Comparison of ENCODE assay signal across 12 mouse cellular contexts in genomic region chr17:3506508-3506907, GRCm38 (mm10). TPM values are rescaled to one million over a fixed set of nuclear protein-coding genes. Genes with fewer than 3 reads are reported as not detected.
"Had no signal": no experiment of that assay in that cellular context is flagged by ENCODE, and none has a peak within 500 bp of the region (broad histone marks: within the 10 kb centered on the region; RNA-seq: fewer than 3 reads in every experiment).

No protein-coding gene starts in this region.

- ATAC-seq: liver, embryonic 12.5 days; midbrain, embryonic 15.5 days had no signal

- DNase-seq: kidney, adult 11 months; kidney, adult 8-10 months; kidney, postnatal 14 days; kidney, postnatal 4 days; liver; lung, adult 18-20 months; lung, postnatal 10 days; lung, postnatal 36 days; thymus, postnatal 36 days had no signal

RNA-seq across cellular contexts. Expression of gene Cldn20, which starts 25.8 kb away (rescaled TPM):
- total RNA-seq: layer of hippocampus, postnatal 14 days had no signal
